Mouse (Mus musculus): ENCODE measurements at regions not wholly inside any gene's neighbourhood (a gene's known extent, or its start where the extent isn't known, plus 50 kb on each side); places are given as distances from the start of the nearest gene placed in this dataset.

- no peak for DNase-seq (ENCODE audit: extremely low spot score, low read depth, low spot score)
Observed at GRCm38 (mm10) chr2:159019921-159020534, 225.4 kb downstream of the Dhx35 start.

- no peak for DNase-seq (ENCODE audit: extremely low spot score, low read depth, low spot score)
Observed at GRCm38 (mm10) chr2:159032147-159032546, 237.5 kb downstream of the Dhx35 start.

GRCm38 (mm10) chr2:159039916-159040315 lies 245.3 kb downstream of the Dhx35 start:
- no peak for DNase-seq (ENCODE audit: extremely low spot score, low read depth, low spot score)

- DNase-seq (ENCODE audit: extremely low spot score, low read depth, low spot score) = no peak
Observed at GRCm38 (mm10) chr2:159053534-159053933, 258.9 kb downstream of the Dhx35 start.

- DNase-seq (ENCODE audit: extremely low spot score, low read depth, low spot score) = no peak
Observed at GRCm38 (mm10) chr2:159053936-159054335, 259.3 kb downstream of the Dhx35 start.

GRCm38 (mm10) chr2:159054451-159054850 lies 259.8 kb downstream of the Dhx35 start:
- DNase-seq (ENCODE audit: extremely low spot score, low read depth, low spot score) = no peak

- DNase-seq (ENCODE audit: extremely low spot score, low read depth, low spot score) = no peak
Observed at GRCm38 (mm10) chr2:159055780-159056179, 261.2 kb downstream of the Dhx35 start.

GRCm38 (mm10) chr2:159056960-159057359 lies 262.4 kb downstream of the Dhx35 start:
- DNase-seq (ENCODE audit: extremely low spot score, low read depth, low spot score) = no peak

GRCm38 (mm10) chr2:159057506-159057905 lies 262.9 kb downstream of the Dhx35 start:
- DNase-seq (ENCODE audit: extremely low spot score, low read depth, low spot score) = no peak

- no peak for DNase-seq (ENCODE audit: extremely low spot score, low read depth, low spot score)
Observed at GRCm38 (mm10) chr2:159062266-159062665, 267.7 kb downstream of the Dhx35 start.

GRCm38 (mm10) chr2:159062666-159063065 lies 268.1 kb downstream of the Dhx35 start:
- DNase-seq (ENCODE audit: extremely low spot score, low read depth, low spot score) = no peak

GRCm38 (mm10) chr2:159064403-159064970 lies 269.9 kb downstream of the Dhx35 start:
- DNase-seq (ENCODE audit: extremely low spot score, low read depth, low spot score) = no peak

- DNase-seq (ENCODE audit: extremely low spot score, low read depth, low spot score) = no peak
Observed at GRCm38 (mm10) chr2:159067506-159067905, 272.9 kb downstream of the Dhx35 start.

GRCm38 (mm10) chr2:159068303-159069020 lies 273.9 kb downstream of the Dhx35 start:
- no peak for DNase-seq (ENCODE audit: extremely low spot score, low read depth, low spot score)

GRCm38 (mm10) chr2:159069180-159069579 lies 274.6 kb downstream of the Dhx35 start:
- DNase-seq (ENCODE audit: extremely low spot score, low read depth, low spot score) = peak; percentile 20

GRCm38 (mm10) chr2:159072997-159073690 lies 278.5 kb downstream of the Dhx35 start:
- DNase-seq (ENCODE audit: extremely low spot score, low read depth, low spot score) = no peak

GRCm38 (mm10) chr2:159079836-159080235 lies 285.2 kb downstream of the Dhx35 start:
- DNase-seq (ENCODE audit: extremely low spot score, low read depth, low spot score) = no peak

- no peak for DNase-seq (ENCODE audit: extremely low spot score, low read depth, low spot score)
Observed at GRCm38 (mm10) chr2:159080784-159081544, 286.4 kb downstream of the Dhx35 start.

GRCm38 (mm10) chr2:159086836-159087235 lies 292.2 kb downstream of the Dhx35 start:
- DNase-seq (ENCODE audit: extremely low spot score, low read depth, low spot score) = no peak

- no peak for DNase-seq (ENCODE audit: extremely low spot score, low read depth, low spot score)
Observed at GRCm38 (mm10) chr2:159088196-159088595, 293.6 kb downstream of the Dhx35 start.

- DNase-seq (ENCODE audit: extremely low spot score, low read depth, low spot score) = no peak
Observed at GRCm38 (mm10) chr2:159096667-159097066, 302.1 kb downstream of the Dhx35 start.

All from hindlimb bud, embryonic 11.5 days (tissue).